Mouse (Mus musculus) liver, embryonic 14.5 days (tissue): Measurements from ENCODE around the gene Pkd1.

Experiments used
- CTCF ChIP-seq: IDR thresholded peaks from 2 replicates; pipeline ENCODE4 v1.5.1; 2016; ENCODE audit warnings: antibody characterized with exemption, low read depth, control low read depth
- EP300 ChIP-seq: IDR thresholded peaks from 2 replicates; pipeline ENCODE4 v1.6.1; 2016; ENCODE audit warnings: antibody characterized with exemption, low read depth

- TF ChIP-seq CTCF (no peak), EP300 (no peak)
These were observed 86.1 kb downstream of the Pkd1 start for GRCm38 (mm10) chr17:24635694-24636093.
